Comparison of ENCODE assay signal across 12 mouse cellular contexts in genomic region chr11:120901729-120902486, GRCm38 (mm10). TPM values are rescaled to one million over a fixed set of nuclear protein-coding genes. Genes with fewer than 3 reads are reported as not detected.
A peak's percentile ranks its signal among the peaks of the same experiment; 100 is the strongest.
DNase-seq lines count a peak whose midpoint lies in the region; ATAC-seq and TF ChIP-seq lines count a peak whose summit lies in the region.
"Had no signal": no experiment of that assay in that cellular context is flagged by ENCODE, and none has a peak within 500 bp of the region (broad histone marks: within the 10 kb centered on the region; RNA-seq: fewer than 3 reads in every experiment).

No protein-coding gene starts in this region.

- 72% methylated on average over 21 of the region's 21 CpGs for WGBS in heart, embryonic 13.5 days
- 88% methylated on average over 21 of the region's 21 CpGs for WGBS in heart, adult 2 months
- WGBS in kidney, embryonic 14.5 days, result 52% methylated on average over 21 of the region's 21 CpGs
- WGBS in liver, embryonic 15.5 days (ENCODE audit: insufficient replicate concordance), result 82% methylated on average over 21 of the region's 21 CpGs

- H3K4me1 ChIP-seq in heart, embryonic 13.5 days, result peaks cover 17% of the 10 kb centered on the region
- H3K4me1 ChIP-seq in heart, adult 2 months (ENCODE audit: control insufficient read depth, insufficient read depth, low read length), result peaks cover 2% of the 10 kb centered on the region; the same call in 1 of the 2 replicates
- 0 out of 2 replicates have a peak, but pooled peaks cover 10% of the 10 kb centered on the region for H3K4me1 ChIP-seq in kidney, embryonic 14.5 days (ENCODE audit: control insufficient read depth, insufficient read depth, low read length)
- H3K4me1 ChIP-seq in liver, embryonic 15.5 days (replicated peaks), result peaks cover 70% of the 10 kb centered on the region
- H3K4me1 ChIP-seq: midbrain, embryonic 12.5 days had no signal

- intact Hi-C loops in heart, adult 2 months (cut with DNase I), result no loop called here

- DNase-seq in heart, adult 2 months, result no peak
- DNase-seq in ES-CJ7 (ENCODE audit: low read depth, low spot score), result peak; percentile 39
- no peak for DNase-seq in thymus, postnatal 36 days
- DNase-seq in right cerebral cortex, adult 2 months (ENCODE audit: low spot score in 2 of 2), result no peak
- DNase-seq in cerebellum, adult 9-10 months, result no peak
- DNase-seq: right cerebral cortex, adult 18-20 months had no signal

- no peaks in the 10 kb centered on the region for H3K9me3 ChIP-seq in heart, embryonic 13.5 days
- no peaks in the 10 kb centered on the region for H3K9me3 ChIP-seq in kidney, embryonic 14.5 days (ENCODE audit: control insufficient read depth, low read length)
- no peaks in the 10 kb centered on the region for H3K9me3 ChIP-seq in liver, embryonic 15.5 days (replicated peaks)
- H3K9me3 ChIP-seq: midbrain, embryonic 12.5 days had no signal

- no peak overlapping the region for H3K27ac ChIP-seq in heart, embryonic 13.5 days (replicated peaks)
- H3K27ac ChIP-seq in heart, adult 2 months, result no peak overlapping the region
- peak overlapping the region; percentile 87 for H3K27ac ChIP-seq in kidney, embryonic 14.5 days (ENCODE audit: low read depth, low read length)
- peak overlapping the region; percentile 92 for H3K27ac ChIP-seq in liver, embryonic 15.5 days (replicated peaks)
- H3K27ac ChIP-seq: hindbrain, postnatal 0 days; midbrain, embryonic 12.5 days had no signal

- no peak for ATAC-seq in heart, embryonic 13.5 days (ENCODE audit: extremely low read depth, insufficient number of reproducible peaks, low FRiP score, low TSS enrichment)
- ATAC-seq in kidney, embryonic 14.5 days (ENCODE audit: low FRiP score, low TSS enrichment), result peak; percentile 83
- ATAC-seq in liver, embryonic 15.5 days (ENCODE audit: insufficient read depth), result no peak
- ATAC-seq: hindbrain, postnatal 0 days had no signal

- TF ChIP-seq CTCF in heart, adult 2 months (IDR thresholded peaks at IDR 0.05), result no peak

- no peak for TF ChIP-seq EP300 in heart, adult 2 months (IDR thresholded peaks at IDR 0.05; ENCODE audit: insufficient read depth, low read depth, low read length)

- H3K36me3 ChIP-seq in heart, embryonic 13.5 days, result peaks cover 12% of the 10 kb centered on the region
- no peaks in the 10 kb centered on the region for H3K36me3 ChIP-seq in heart, adult 2 months (ENCODE audit: control insufficient read depth, insufficient read depth, low read length)
- H3K36me3 ChIP-seq in kidney, embryonic 14.5 days (ENCODE audit: control insufficient read depth, insufficient read depth, low read length), result peaks cover 3% of the 10 kb centered on the region; the same call in 1 of the 2 replicates
- 0 out of 2 replicates have a peak, but pooled peaks cover 2% of the 10 kb centered on the region for H3K36me3 ChIP-seq in liver, embryonic 15.5 days (replicated peaks)

- 0 out of 2 replicates have a peak overlapping the region, but pooled peaks have one; percentile 16 for H3K9ac ChIP-seq in heart, embryonic 13.5 days
- no peak overlapping the region for H3K9ac ChIP-seq in heart, adult 2 months (ENCODE audit: low read depth, low read length)
- peak overlapping the region; percentile 28; the same call in 1 of the 2 replicates for H3K9ac ChIP-seq in kidney, embryonic 14.5 days (ENCODE audit: low read depth, low read length)
- H3K9ac ChIP-seq in liver, embryonic 15.5 days, result no peak overlapping the region
- H3K9ac ChIP-seq: lung, embryonic 14.5 days; midbrain, embryonic 12.5 days had no signal

- no peak overlapping the region; the same call in 1 of the 2 replicates for H3K4me2 ChIP-seq in heart, embryonic 13.5 days
- peak overlapping the region; percentile 17 for H3K4me2 ChIP-seq in kidney, embryonic 14.5 days (replicated peaks; ENCODE audit: low read depth, low read length)
- peak overlapping the region; percentile 26 for H3K4me2 ChIP-seq in liver, embryonic 15.5 days
- H3K4me2 ChIP-seq: lung, embryonic 14.5 days; midbrain, embryonic 12.5 days had no signal

- TF ChIP-seq POLR2A in heart, adult 2 months (IDR thresholded peaks at IDR 0.05; ENCODE audit: insufficient read depth, low read depth, low read length), result no peak

- H3K4me3 ChIP-seq in heart, embryonic 13.5 days, result no peak overlapping the region
- no peak overlapping the region for H3K4me3 ChIP-seq in heart, adult 2 months
- no peak overlapping the region for H3K4me3 ChIP-seq in kidney, embryonic 14.5 days (ENCODE audit: low read length)
- no peak overlapping the region for H3K4me3 ChIP-seq in liver, embryonic 15.5 days (replicated peaks)
- H3K4me3 ChIP-seq: midbrain, embryonic 12.5 days had no signal

- H3K79me2 ChIP-seq in heart, adult 2 months (replicated peaks; ENCODE audit: control insufficient read depth, insufficient read depth, low read length), result no peaks in the 10 kb centered on the region

- no peaks in the 10 kb centered on the region for H3K27me3 ChIP-seq in heart, embryonic 13.5 days (replicated peaks)
- H3K27me3 ChIP-seq in heart, adult 2 months (ENCODE audit: control insufficient read depth, insufficient read depth, low read length), result no peaks in the 10 kb centered on the region
- H3K27me3 ChIP-seq in kidney, embryonic 14.5 days (ENCODE audit: control insufficient read depth, insufficient read depth, low read length), result no peaks in the 10 kb centered on the region
- no peaks in the 10 kb centered on the region for H3K27me3 ChIP-seq in liver, embryonic 15.5 days
- H3K27me3 ChIP-seq: midbrain, embryonic 12.5 days had no signal

RNA-seq across cellular contexts. Expression of gene Ccdc57, which starts 30.8 kb away (rescaled TPM):
- 3.1 and 3.7 TPM in 2 replicates for polyA plus RNA-seq in heart, embryonic 13.5 days (2015; fragmentation: Nextera tagmentation; extraction: Ambion mirVana)
- 1 to 10 TPM in 1 of 2 experiments, under 1 TPM in 1; 0.86 to 1.1 TPM for total RNA-seq in heart, adult 2 months (2021)
- 0.61 and 1.3 TPM in 2 replicates for polyA plus RNA-seq in heart, adult 2 months (2012; rRNA removed)
- 5.0 and 9.2 TPM in 2 replicates for polyA plus RNA-seq in kidney, embryonic 14.5 days (2014; fragmentation: Nextera tagmentation; extraction: Ambion mirVana)
- 1.8 TPM in 2 replicates for polyA plus RNA-seq in liver, embryonic 15.5 days (2015; fragmentation: Nextera tagmentation; extraction: Ambion mirVana)

RNA-seq across cellular contexts. Expression of gene Slc16a3, which starts 46.4 kb away (rescaled TPM):
- polyA plus RNA-seq in heart, embryonic 13.5 days (2015; fragmentation: Nextera tagmentation; extraction: Ambion mirVana), result 224 and 258 TPM in 2 replicates
- 1 to 10 TPM; 1.2 to 1.3 TPM for total RNA-seq in heart, adult 2 months (2021)
- polyA plus RNA-seq in heart, adult 2 months (2012; rRNA removed), result 4.0 and 4.2 TPM in 2 replicates
- polyA plus RNA-seq in kidney, embryonic 14.5 days (2014; fragmentation: Nextera tagmentation; extraction: Ambion mirVana), result 21.8 and 21.9 TPM in 2 replicates
- 73.5 and 82.2 TPM in 2 replicates for polyA plus RNA-seq in liver, embryonic 15.5 days (2015; fragmentation: Nextera tagmentation; extraction: Ambion mirVana)

Comparison
In these comparisons a context has a peak if more than half of its experiments do, and no peak if none do; other contexts are left out.
1. H3K9ac ChIP-seq: peak in heart, embryonic 13.5 days (single experiment) and kidney, embryonic 14.5 days (single experiment); none in heart, adult 2 months (single experiment) and liver, embryonic 15.5 days (single experiment).
2. H3K27ac ChIP-seq: peak in kidney, embryonic 14.5 days (single experiment) and liver, embryonic 15.5 days (single experiment); none in heart, embryonic 13.5 days (single experiment) and heart, adult 2 months (single experiment).